Mouse (Mus musculus) cerebellum, adult 2 months (tissue): Measurements from ENCODE around the gene Cadps. TPM values are rescaled to one million over a fixed set of nuclear protein-coding genes. Genes with fewer than 3 reads are reported as not detected.

Source experiments
- DNase-seq, 2 experiments: peaks; one replicate each; pipeline ENCODE4 v3.0.0; 2021
- H3K27ac ChIP-seq: fragments of 200-500 bp; 2 replicates; pipeline ENCODE4 v1.5.1; 2012; ENCODE audit warnings: low read length, control low read depth, inconsistent platforms; ENCODE audit not compliant: insufficient read depth
- H3K27me3 ChIP-seq: fragments of 200-500 bp; 2 replicates; pipeline ENCODE4 v1.6.1; 2012; ENCODE audit warnings: inconsistent platforms, mild to moderate bottlenecking, low read length, moderate library complexity; ENCODE audit not compliant: control insufficient read depth, insufficient read depth
- H3K4me1 ChIP-seq: fragments of 200-500 bp; 2 replicates; pipeline ENCODE4 v1.6.1; 2011; ENCODE audit warnings: low read length; ENCODE audit not compliant: control insufficient read depth, insufficient read depth
- H3K4me3 ChIP-seq: fragments of 200-500 bp; replicated peaks from 2 replicates; pipeline ENCODE3; 2011; ENCODE audit warnings: mild to moderate bottlenecking, low read depth, low read length, control low read depth; ENCODE audit not compliant: insufficient read depth
- CTCF ChIP-seq: fragments of 200-500 bp; IDR thresholded peaks from 2 replicates; pipeline ENCODE4 v1.5.1; 2011; ENCODE audit warnings: low read depth, mild to moderate bottlenecking, control low read depth, low read length, moderate library complexity, borderline replicate concordance; ENCODE audit not compliant: insufficient read depth
- POLR2A ChIP-seq: fragments of 200-500 bp; IDR thresholded peaks from 2 replicates; pipeline ENCODE4 v1.6.1; 2011; ENCODE audit warnings: low read length, control low read depth, borderline replicate concordance; ENCODE audit not compliant: insufficient read depth
- WGBS: fragments of 180-500 bp; shearing (Covaris S2); methylation state at CpG from one replicate; pipeline ENCODE4 v1.1.7; 2018; 5-methylcytosine and 5-hydroxymethylcytosine counted together
- polyA plus RNA-seq: library from polyadenylated mRNA; depleted of rRNA; stranded (reverse); fragments of >200 nt; gene quantifications from 2 replicates; pipeline ENCODE4 v1.2.3, GENCODE M21; 2012

The Cadps gene
- polyA plus RNA-seq, 1 experiment: 165 TPM

DNA sequence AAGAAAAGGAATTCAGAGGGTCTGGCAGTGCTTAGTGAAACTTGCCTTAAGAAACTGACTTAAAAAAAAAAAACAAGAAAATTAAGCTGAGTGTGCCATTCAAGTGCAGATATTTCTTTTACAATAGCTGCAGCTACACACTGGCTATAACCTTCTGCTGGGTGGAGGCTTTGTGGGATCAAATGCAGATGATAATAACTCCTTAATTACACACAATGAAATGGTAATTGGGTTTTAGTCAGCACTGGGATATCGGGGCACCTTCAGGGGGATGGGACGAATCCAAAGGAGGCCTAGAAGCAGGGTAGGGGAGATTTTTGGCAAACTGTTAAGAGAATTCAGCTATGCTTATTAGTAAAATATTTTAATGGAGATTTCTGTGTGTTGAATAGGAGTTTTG is 447.4 kb downstream of the Cadps start:
- WGBS: 80% methylated on average over 2 of the region's 2 CpGs
- no peaks in the 10 kb centered on the region for H3K27me3 ChIP-seq
- H3K4me3 ChIP-seq: no peak overlapping the region
- H3K27ac ChIP-seq: no peak overlapping the region
- DNase-seq: no peak
- H3K4me1 ChIP-seq: no peaks in the 10 kb centered on the region
- TF ChIP-seq CTCF: no peak
- no peak for TF ChIP-seq POLR2A

DNA sequence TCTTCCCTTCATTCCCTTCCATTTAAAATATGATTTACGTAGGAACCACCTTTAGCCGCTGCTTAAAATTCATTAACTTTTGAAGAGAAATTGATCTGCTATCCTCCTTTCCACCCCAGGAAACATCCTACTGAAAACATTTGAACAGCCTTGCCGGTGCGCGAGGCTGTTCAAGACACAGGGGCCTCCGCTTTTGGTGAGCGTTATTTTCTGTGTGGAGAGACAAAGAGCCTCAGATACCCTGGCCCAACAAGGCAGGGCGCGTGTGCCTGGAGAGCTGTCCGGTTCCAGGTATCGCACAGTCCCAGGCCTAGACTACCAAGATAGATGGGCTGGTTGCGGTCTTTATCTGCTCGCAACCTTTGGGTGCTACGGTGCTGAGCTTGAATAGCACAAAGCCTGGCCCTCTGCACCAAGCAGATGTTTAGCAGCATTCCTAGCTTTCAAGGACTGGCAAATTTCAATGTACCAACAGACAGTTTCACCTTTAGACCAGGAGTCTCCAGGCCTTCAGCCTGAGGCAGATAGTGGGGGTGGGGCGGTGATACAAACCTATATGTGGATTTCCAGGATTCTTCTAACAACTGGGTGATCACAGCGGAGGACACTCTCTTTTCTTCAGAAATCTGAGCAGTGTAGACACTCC is 472.5 kb downstream of the Cadps start:
- TF ChIP-seq CTCF: no peak
- no peak for TF ChIP-seq POLR2A
- H3K27me3 ChIP-seq: peaks cover 2% of the 10 kb centered on the region; the same call in 1 of the 2 replicates
- no peak for DNase-seq
- H3K27ac ChIP-seq: no peak overlapping the region
- H3K4me3 ChIP-seq: no peak overlapping the region
- WGBS: 59% methylated on average over 16 of the region's 16 CpGs
- no peaks in the 10 kb centered on the region for H3K4me1 ChIP-seq

DNA sequence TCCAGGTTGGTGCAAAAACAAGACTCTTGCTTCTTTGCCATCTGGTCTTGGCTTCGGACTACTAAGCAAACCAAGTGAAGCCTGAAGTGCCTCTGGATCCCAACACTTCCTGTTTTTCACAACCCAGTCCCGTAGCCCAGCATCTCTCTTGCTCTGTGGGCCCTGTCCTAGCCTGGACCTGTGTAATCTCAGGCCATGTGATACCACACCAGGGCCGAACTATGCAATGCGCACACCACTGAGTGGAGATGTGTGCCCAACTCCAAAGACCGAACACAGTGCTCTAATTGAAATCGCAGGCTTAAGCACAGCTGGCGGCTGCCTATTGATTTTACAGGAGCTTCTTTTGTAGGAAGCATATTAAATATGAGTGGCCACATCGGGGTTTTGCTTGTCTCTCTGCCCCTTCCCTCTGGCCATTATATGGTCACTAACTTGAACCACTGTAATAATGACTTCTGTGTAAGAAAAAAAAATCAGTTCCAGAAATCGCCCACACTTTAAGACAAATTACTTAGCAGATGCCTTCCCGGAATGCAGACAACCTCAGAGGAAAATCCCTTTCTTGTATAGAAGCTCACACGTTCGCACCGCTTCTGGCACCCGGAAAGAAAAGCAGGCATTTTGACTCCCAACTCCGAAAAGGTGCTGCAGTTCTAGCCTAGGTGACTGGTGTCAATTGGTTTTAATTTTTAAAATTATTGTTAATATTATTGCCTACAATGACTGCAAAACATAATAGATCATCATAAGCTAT is 473.4 kb downstream of the Cadps start:
- Histone ChIP-seq H3K27ac (no peak overlapping the region), H3K27me3 (peaks cover 6% of the 10 kb centered on the region; the same call in 1 of the 2 replicates), H3K4me3 (no peak overlapping the region), H3K4me1 (no peaks in the 10 kb centered on the region; the same call in 1 of the 2 replicates)
- WGBS: 62% methylated on average over 15 of the region's 15 CpGs
- TF ChIP-seq CTCF (no peak), POLR2A (no peak)
- no peak for DNase-seq

DNA sequence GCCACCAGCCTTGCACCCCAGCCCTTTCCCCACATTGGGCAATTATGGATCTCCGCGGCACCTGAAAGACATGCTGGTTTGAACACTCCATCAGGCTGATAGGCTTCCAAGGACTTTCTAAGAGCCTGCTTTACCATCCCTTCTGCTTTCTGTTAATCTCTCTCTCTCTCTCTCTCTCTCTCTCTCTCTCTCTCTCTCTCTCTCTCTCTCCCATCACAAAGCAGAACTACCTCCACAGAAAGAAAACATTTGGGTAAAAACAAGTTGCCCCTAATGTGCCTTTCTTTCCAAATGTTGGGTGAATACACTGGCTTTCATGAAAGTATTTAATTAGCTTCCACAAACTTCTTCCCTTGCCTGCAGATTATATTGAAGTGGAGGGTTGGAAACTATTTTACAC is 474.8 kb downstream of the Cadps start, which contains the start of gene Fezf2:
Gene Fezf2 (minus strand): TSS at position 101 of the 400 bp plus-strand sequence.
- peaks cover 8% of the 10 kb centered on the region; the same call in 1 of the 2 replicates for H3K27me3 ChIP-seq
- WGBS: 43% methylated on average over 2 of the region's 2 CpGs
- no peaks in the 10 kb centered on the region; the same call in 1 of the 2 replicates for H3K4me1 ChIP-seq
- no peak for TF ChIP-seq CTCF
- no peak for TF ChIP-seq POLR2A
- H3K27ac ChIP-seq: no peak within 1 kb of the TSS
- no peak for DNase-seq
- no peak within 1 kb of the TSS for H3K4me3 ChIP-seq

DNA sequence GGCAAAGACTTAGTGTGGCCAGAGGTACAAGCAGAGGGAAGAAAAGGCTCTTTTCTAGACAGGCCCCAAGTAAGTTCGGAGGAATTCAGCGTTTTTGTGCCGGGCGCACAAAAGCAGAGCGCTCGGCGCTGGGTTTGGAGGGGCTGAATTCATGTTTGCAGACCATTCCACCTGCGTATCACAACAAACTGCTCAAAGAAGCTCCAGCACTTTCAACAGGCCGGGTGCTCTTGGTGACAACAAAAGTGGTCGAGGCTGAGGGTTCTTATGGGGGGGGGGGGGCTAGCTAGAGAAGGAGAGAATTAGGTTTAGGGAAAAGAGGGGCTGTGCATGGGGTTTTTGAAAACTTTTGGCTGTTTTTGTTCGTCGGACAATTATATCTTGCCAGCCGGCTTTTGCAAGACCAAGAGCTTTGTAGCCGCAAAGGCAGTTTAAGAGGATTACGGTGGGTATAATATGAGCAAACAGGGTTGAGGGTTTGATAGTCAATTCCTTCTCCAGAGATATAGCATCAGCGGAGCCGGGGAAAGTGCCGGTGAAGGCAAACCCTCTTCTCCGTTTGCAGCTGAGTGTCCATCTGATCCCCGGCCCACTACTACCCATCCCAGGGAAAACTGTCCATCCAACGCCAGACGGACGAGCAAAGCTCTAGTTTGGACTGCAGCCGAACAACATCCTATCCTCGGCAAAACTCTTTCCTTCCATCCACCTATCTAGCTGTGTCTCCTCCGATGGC is 475.8 kb downstream of the Cadps start:
- H3K27me3 ChIP-seq: peaks cover 8% of the 10 kb centered on the region; the same call in 1 of the 2 replicates
- H3K27ac ChIP-seq: no peak overlapping the region
- TF ChIP-seq POLR2A: no peak
- TF ChIP-seq CTCF: no peak
- H3K4me3 ChIP-seq: peak overlapping the region; percentile 6
- DNase-seq: no peak
- H3K4me1 ChIP-seq: no peaks in the 10 kb centered on the region; the same call in 1 of the 2 replicates
- WGBS: 9% methylated on average over 26 of the region's 26 CpGs

DNA sequence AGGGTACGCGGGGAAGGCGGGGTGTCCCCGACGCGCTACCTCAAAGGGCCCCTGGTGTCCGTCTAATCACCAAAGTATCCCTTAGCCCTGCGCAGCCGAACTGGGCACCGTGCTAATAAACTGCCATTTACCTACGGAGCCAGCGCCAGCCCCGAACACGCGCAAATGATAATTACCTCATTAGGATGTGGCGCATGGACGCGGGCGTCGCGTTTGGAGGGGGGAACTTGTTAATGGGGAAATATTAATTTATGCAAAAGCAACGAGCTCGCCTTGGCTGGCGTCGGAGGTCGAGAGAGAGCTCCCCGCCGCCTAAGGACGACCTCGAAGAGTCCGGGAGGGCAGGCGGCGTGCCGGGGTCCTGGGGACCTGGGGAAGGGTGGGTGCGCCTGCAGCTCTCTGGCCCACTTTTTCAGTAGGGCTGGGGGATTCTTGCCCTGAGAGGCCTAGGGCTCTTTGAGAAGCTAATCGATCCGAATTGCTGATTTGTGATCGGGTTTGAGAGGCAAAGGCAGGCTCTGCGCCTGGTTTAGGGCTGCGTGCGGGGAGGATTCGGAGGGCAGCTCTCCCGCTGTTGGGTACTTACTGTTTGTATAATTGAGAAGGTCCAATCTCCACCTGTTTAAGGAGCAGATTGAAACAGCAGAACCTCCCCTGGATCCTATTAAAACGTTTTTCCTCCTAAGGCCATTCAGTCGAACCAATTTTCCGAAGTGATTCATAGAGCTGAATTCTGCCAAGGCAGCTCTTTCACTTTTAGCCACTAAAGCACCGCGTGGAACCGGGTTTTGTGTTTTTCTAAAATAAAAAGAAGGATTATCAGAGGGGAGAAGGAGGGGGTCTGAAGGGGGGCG is 476.6 kb downstream of the Cadps start:
- Histone ChIP-seq H3K4me3 (peak overlapping the region; percentile 6), H3K27ac (no peak overlapping the region), H3K27me3 (peaks cover 9% of the 10 kb centered on the region; the same call in 1 of the 2 replicates), H3K4me1 (no peaks in the 10 kb centered on the region; the same call in 1 of the 2 replicates)
- DNase-seq: no peak
- TF ChIP-seq POLR2A (no peak), CTCF (no peak)
- WGBS: 2% methylated on average over 50 of the region's 50 CpGs

DNA sequence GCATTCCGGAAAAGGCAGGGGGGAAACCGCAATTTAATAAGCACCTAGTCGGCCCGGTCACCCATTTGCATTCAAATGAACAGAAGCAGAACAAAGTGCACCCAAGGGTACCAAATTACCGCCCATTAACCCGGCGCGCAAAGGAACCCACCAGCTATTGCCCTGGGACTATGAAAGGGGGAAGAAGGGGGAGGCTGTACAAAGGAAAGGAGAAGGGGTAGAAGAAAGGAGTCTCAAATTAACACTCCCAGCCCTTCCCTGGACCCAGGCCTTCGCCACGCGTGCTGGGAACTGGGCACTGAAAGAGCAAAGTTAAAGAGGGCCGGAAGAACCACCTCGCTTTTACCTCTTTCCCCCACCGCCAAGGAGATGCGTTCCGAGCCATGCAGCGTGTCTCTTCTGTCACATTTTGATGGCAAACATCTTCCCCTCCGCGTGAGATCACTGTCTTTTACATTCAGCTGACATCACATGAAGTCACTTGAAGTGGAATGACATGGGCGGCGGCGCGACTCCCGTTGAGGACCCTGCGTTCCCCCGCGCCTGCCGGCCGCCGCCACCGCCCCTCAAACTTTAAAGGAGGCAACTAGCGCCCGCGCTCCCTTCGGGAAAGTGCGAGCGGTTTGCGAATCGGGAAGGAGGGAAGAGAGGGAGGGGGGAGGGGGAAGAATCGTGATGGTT is 477.5 kb downstream of the Cadps start:
- 1% methylated on average over 40 of the region's 40 CpGs for WGBS
- TF ChIP-seq POLR2A (no peak), CTCF (no peak)
- no peak for DNase-seq
- no peak overlapping the region for H3K27ac ChIP-seq
- peaks cover 9% of the 10 kb centered on the region; the same call in 1 of the 2 replicates for H3K27me3 ChIP-seq
- no peaks in the 10 kb centered on the region; the same call in 1 of the 2 replicates for H3K4me1 ChIP-seq
- H3K4me3 ChIP-seq: no peak overlapping the region
